Mouse (Mus musculus): Measurements from ENCODE around the gene Syn3.

Gene Syn3

GRCm38 (mm10) chr10:86272826-86273225, 225.9 kb downstream of the Syn3 start:
- DNase-seq: no peak

GRCm38 (mm10) chr10:86270254-86270653, 228.4 kb downstream of the Syn3 start:
- DNase-seq: no peak

DNA sequence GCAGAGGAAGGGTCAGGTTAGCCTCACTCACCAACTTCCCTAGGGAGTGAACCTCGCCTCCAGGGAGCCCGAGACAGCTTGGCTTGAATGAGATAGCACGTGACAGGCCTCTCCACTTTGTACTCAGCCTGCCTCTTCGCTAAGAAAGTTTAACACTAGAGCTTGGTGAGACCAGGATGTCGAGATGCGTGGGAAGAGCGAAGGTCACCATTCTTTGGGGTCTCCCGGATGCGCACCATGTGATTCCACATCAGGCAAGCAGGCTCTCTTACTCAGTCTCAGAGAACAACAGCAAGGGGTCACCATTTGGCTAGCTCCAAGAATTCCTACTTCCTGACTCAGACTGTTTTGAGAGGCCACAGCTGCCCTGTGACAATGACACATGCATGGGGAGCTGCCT, 234.1 kb downstream of the Syn3 start:
- no peak for DNase-seq

- DNase-seq: no peak
These were observed 237.0 kb downstream of the Syn3 start for GRCm38 (mm10) chr10:86261725-86262124.

GRCm38 (mm10) chr10:86258992-86259391, 239.7 kb downstream of the Syn3 start:
- DNase-seq: no peak

GRCm38 (mm10) chr10:86258046-86258445, 240.7 kb downstream of the Syn3 start:
- DNase-seq: no peak

DNA sequence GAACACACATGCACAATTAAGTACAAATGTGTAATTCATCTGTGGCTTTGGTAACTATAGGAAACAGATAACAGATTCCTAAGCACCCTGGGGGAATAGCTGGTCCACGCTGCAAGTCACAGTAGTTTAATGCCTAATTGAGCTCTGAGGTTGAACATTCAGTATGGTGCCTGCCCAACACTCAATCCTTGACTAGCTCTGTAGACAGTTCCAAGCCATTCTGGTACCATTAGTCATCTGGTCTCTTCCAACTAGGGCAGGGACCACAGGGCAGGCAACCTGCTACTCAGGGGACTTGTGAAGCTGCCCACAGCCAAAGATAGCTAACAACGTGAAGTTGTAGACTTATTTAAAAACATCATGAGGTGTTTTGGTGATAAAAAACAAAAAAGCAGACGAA, 241.7 kb downstream of the Syn3 start:
- no peak for DNase-seq

DNA sequence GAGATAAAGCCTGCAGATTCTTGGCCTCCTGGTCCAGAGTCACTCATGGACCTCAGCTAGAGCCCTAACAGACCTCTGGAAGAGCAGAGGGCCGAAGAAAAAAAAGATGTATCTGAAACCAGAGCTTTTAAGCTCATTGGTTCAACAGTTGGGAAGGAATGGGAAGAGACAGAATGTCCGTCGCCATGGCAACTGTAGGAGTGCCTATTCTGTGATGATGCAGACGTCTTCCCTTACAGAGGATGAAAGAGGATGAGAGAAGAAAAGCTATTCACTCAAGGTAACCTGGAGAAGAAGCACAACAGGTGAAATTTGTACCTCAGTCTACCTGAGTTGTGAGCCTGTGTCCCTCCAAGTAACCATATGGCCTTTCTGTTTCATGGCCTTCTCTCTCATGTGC, 242.5 kb downstream of the Syn3 start:
- DNase-seq: no peak

- DNase-seq: no peak
These were observed 248.4 kb downstream of the Syn3 start for GRCm38 (mm10) chr10:86250149-86250922.

GRCm38 (mm10) chr10:86249283-86249682, 249.4 kb downstream of the Syn3 start:
- no peak for DNase-seq

DNA sequence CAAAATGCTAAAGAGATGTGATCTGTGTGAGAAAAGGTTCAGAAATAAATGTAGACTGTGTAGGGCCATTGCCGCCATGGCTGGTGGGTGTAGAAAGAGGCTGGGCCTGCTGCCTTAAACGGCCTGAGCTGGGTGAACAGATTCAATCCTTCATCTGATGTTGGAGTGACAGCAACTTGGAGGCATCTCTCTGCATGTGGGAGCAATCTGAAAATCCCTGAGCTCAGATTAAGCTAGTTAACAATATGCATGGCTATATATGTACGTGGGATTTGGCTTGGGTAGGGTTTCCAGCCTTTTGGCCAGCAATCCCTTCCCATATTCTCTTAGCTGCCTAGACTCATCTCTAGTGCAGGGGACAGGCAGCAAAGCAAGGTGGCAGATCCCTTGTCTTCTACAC, 249.9 kb downstream of the Syn3 start:
- DNase-seq: no peak

- no peak for DNase-seq
These were observed 250.5 kb downstream of the Syn3 start for GRCm38 (mm10) chr10:86248131-86248740.

- no peak for DNase-seq
These were observed 253.3 kb downstream of the Syn3 start for GRCm38 (mm10) chr10:86245396-86245795.

GRCm38 (mm10) chr10:86243525-86243924, 255.2 kb downstream of the Syn3 start:
- no peak for DNase-seq

DNA sequence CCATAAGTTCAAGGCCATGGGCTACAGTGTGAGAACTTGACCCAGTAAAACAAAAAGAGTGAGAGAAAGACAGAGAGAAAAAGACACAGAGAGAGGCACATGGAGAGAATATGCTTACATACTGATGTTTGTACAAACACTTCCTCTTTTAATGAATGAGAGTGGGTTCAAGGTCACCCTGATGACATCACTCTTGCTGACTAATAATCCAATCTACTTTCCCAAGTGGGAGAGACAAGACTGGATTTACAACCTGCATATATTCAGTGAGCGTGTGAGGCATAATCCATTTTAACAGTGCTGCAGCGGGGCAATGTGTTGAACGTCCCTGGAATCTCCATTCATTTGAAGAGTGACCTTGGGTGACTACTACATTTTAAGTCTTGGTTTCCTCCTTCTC, 256.0 kb downstream of the Syn3 start:
- no peak for DNase-seq

GRCm38 (mm10) chr10:86230006-86230405, 268.7 kb downstream of the Syn3 start:
- no peak for DNase-seq

DNA sequence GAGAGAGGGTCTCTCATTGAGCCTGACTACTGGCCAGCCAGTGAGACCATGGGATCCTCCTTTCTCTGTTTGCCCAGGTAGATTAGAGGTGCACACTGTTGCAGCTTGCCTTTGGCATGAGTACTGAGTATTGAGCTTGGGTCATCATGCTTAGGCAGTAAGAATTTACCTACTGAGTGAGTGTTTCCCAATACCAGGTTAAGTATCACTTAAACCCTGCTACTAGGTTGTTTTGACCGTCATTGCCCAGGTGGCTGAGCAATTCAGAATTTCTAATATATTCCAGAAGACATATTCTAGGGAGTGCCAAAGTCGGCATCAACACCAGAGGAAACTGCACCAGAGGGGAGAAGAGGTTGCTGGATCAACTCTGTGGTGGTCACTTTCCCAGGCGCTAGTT, 273.2 kb downstream of the Syn3 start:
- DNase-seq: no peak

DNA sequence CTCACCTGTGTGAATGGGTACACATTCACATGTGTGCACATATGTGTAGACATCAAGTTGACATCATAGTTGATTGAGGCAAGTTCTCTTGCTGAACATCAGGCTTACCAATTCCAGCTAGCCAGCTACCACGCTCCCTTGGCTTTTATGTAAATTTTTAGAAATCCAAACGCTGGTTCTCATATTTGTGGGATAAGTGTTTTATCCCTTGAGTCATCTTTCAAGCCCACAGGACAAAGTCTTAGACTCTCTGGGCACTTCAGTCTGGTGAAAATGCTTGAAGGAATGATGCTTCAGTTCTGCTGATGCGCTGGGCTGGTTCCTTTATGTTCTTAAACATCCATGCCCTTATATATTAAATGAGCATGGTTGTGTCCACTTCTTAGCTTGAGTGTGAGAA, 279.7 kb downstream of the Syn3 start:
- DNase-seq: no peak

DNA sequence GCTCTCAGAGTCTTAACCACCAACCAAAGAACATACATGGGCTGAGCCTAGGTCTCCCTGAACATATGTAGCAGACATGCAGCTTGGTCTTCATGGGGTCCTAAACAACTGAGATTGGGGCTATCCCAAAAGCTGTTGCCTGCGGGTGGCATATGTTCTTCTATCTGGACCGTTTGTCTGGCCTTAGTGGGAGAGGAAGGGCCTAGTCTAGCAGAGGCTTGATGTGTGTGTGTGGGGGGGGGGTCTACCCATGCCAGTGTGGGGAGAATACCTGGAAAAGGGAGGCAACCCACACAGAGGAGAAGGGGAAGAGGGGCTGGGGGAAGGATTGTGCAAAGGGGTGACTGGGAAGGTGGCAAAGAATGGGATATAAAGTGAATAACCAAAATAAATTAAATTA, 281.9 kb downstream of the Syn3 start:
- no peak for DNase-seq

GRCm38 (mm10) chr10:86212062-86212461, 286.6 kb downstream of the Syn3 start:
- DNase-seq: no peak

DNA sequence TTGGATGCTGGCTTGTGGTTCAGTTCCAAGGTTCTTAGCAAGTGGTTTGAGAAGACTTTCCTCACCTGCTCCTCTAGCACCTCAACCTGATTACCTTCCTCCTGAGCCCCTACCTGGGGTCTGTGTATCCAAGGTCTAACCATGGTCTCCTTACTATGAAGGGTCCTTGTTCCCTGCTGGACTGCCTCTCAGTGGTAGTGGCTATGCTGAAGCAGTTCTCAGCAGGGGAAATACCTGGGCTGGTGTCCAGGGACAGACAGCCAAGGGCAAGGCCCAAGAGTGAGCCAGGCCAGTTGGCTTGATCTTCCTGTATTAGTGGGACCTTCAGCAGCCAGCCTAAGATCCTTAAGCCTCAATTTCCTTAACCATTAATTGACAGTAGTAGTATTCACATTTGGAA, 294.8 kb downstream of the Syn3 start:
- no peak for DNase-seq

GRCm38 (mm10) chr10:86203175-86203574, 295.5 kb downstream of the Syn3 start:
- no peak for DNase-seq

GRCm38 (mm10) chr10:86201826-86202225, 296.9 kb downstream of the Syn3 start:
- no peak for DNase-seq

DNA sequence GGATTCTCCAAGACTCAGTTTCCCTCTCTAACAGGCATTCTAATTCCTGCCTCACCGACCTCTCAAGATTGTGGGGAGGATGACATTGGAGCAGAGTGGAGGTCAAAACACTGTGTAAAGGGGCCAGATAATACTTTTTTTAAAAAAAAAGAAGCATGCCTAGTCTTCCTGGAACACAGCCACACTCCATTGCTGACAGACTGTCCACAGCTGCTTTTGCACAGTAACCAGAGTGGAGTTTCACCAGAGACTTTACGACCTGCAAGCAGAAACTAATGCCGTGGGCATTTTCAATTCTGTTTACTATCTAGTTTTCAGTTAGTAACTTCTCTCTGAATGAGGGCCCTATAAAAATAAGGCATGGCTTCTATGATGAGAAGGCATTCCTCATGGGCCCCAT, 297.7 kb downstream of the Syn3 start:
- DNase-seq: no peak
